Mouse (Mus musculus) lung, postnatal 0 days (tissue): ENCODE data around the gene Sobp.

ENCODE experiments used
- CTCF ChIP-seq: IDR thresholded peaks from 2 replicates; pipeline ENCODE4 v1.5.1; 2016; ENCODE audit warnings: antibody characterized with exemption, mild to moderate bottlenecking
- EP300 ChIP-seq: IDR thresholded peaks from 2 replicates; pipeline ENCODE4 v1.6.1; 2016; ENCODE audit warnings: antibody characterized with exemption, mild to moderate bottlenecking, control low read depth

DNA sequence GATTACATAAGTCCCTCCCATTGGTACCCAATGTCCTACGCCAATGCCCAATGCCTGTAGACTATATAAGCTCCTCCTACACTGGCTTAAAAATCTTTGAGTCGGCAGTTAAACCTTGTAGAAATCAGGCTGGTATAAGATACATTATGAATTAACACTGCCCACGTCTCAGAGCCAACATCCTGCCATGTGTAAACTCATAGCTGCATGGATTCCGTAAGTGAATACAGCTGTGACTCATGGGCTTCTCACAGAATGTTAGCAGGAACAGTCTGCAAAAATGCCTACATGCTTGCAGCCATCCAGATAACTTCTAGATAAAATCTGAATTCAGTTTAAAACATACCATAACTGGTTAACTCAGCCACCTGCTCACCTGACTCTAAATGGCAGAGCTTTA is 50.2 kb downstream of the Sobp start:
- TF ChIP-seq CTCF (no peak), EP300 (no peak)
